Mouse (Mus musculus): ENCODE measurements around the gene Adam8.

DNA sequence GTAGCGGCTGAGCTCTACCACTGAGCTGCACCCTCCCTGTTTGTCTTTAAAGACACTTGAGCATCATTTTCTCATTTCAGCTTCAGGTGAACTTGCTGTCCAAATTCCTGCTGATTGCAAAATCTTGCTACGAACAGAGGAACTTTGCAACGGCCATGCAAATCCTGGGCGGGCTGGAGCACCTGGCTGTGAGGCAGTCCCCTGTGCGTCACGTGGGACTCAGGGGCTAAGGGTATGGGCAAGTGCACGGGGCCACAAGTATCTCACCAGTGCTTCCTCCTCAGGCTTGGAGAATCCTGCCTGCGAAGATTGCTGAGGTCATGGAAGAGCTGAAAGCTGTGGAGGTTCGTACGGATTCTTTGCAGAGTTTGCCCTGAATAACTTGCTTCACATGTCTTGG, 55.7 kb downstream of the Adam8 start:
- TF ChIP-seq CTCF (IDR thresholded peaks at IDR 0.05; ENCODE audit: insufficient read depth, low read length) (no peak), POLR2A (IDR thresholded peaks at IDR 0.05; ENCODE audit: borderline replicate concordance, extremely low read depth, low read depth, low read length) (no peak)

Data from lung, adult 2 months (tissue).